Mouse (Mus musculus): ENCODE measurements around the gene Ccnl2.

- no peak for TF ChIP-seq CTCF (IDR thresholded peaks at IDR 0.05; ENCODE audit: control insufficient read depth, insufficient read depth, insufficient replicate concordance, low read depth, low read length)
- no peak for TF ChIP-seq POLR2A (IDR thresholded peaks at IDR 0.05; ENCODE audit: control insufficient read depth, low read depth, low read length)
Observed at GRCm38 (mm10) chr4:155779498-155779897, 32.8 kb upstream of the Ccnl2 start.
